Mouse (Mus musculus) heart, postnatal 0 days (tissue): Measurements from ENCODE around the gene Shh.

Experiments used
- CTCF ChIP-seq: IDR thresholded peaks from 2 replicates; pipeline ENCODE4 v1.5.1; 2016; ENCODE audit warnings: antibody characterized with exemption, control low read depth, low read depth
- EP300 ChIP-seq: IDR thresholded peaks from 2 replicates; pipeline ENCODE4 v1.6.1; 2016; ENCODE audit warnings: antibody characterized with exemption, low read depth

GRCm38 (mm10) chr5:28455721-28456120 is 11.3 kb downstream of the Shh start:
- TF ChIP-seq CTCF (no peak), EP300 (no peak)
